Mouse (Mus musculus) lung, embryonic 14.5 days (tissue): Measurements from ENCODE around the gene Nfx1. TPM values are rescaled to one million over a fixed set of nuclear protein-coding genes. Genes with fewer than 3 reads are reported as not detected.

Experiments
- ATAC-seq: fragments of 200-750 bp; cut with Nextera tagmentation; 2 replicates; pipeline ENCODE4 v1.8.0; 2017; ENCODE audit warnings: mild to moderate bottlenecking, moderate TSS enrichment, moderate library complexity; ENCODE audit not compliant: insufficient read depth
- DNase-seq: peaks from one replicate; pipeline ENCODE4 v3.0.0-alpha.2; 2015
- H3K27ac ChIP-seq: fragments of 300-500 bp; sonication (generic); 2 replicates; pipeline ENCODE4 v1.5.1; 2014; ENCODE audit warnings: low read depth, mild to moderate bottlenecking, moderate library complexity
- H3K27me3 ChIP-seq: fragments of 300-500 bp; sonication (generic); 2 replicates; pipeline ENCODE4 v1.6.1; 2014; ENCODE audit warnings: low read length, control low read depth; ENCODE audit not compliant: insufficient read depth
- H3K36me3 ChIP-seq: fragments of 300-500 bp; sonication (generic); 2 replicates; pipeline ENCODE4 v1.6.1; 2014; ENCODE audit warnings: control low read depth; ENCODE audit not compliant: insufficient read depth
- H3K4me1 ChIP-seq: fragments of 300-500 bp; sonication (generic); 2 replicates; pipeline ENCODE4 v1.6.1; 2014; ENCODE audit warnings: antibody characterized with exemption, control low read depth; ENCODE audit not compliant: insufficient read depth
- H3K4me2 ChIP-seq: fragments of 300-500 bp; sonication (generic); 2 replicates; pipeline ENCODE4 v1.6.1; 2014; ENCODE audit warnings: mild to moderate bottlenecking
- H3K4me3 ChIP-seq: fragments of 300-500 bp; sonication (generic); 2 replicates; pipeline ENCODE4 v1.5.1; 2014; ENCODE audit warnings: low read depth, low read length
- H3K9ac ChIP-seq: fragments of 300-500 bp; sonication (generic); 2 replicates; pipeline ENCODE4 v1.6.1; 2014
- H3K9me3 ChIP-seq: fragments of 300-500 bp; sonication (generic); 2 replicates; pipeline ENCODE4 v1.6.1; 2016; ENCODE audit warnings: low read depth, low read length, control low read depth
- CTCF ChIP-seq: IDR thresholded peaks from 2 replicates; pipeline ENCODE4 v1.5.1; 2016; ENCODE audit warnings: antibody characterized with exemption, low read depth
- WGBS: fragments of 180-500 bp; shearing (Covaris S2); extraction: QIAGEN DNeasy Blood & Tissue Kit; methylation state at CpG from one replicate; pipeline ENCODE4 v1.1.7; 2014; 5-methylcytosine and 5-hydroxymethylcytosine counted together
- polyA plus RNA-seq: library from polyadenylated mRNA; unstranded; fragments of >200 nt; fragmentation: Nextera tagmentation; extraction: Ambion mirVana; gene quantifications from 2 replicates; pipeline ENCODE4 v1.2.1, GENCODE M21; 2014

Gene Nfx1
- polyA plus RNA-seq, 1 experiment from 2014 or later = 95.7 TPM

DNA sequence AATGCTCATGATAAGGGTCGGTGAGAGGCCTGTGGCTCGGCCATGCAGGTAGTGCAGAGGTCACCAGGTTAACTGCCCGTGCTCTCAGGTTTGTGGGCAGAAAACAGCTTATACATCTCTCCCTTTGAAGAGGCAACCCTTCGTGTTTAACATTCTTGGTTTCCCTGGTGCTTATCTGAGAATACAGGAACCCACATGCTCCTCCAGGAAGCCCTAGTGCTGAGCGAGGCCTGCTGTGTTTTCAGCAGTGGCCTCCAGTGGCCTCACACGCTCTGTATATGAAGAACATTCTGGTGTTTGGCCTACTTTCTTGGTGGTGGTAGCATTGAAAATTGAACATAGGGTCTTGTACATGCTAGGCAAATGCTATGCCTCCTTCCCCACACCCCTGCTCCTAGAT lies 14.8 kb upstream of the Nfx1 start:
- Histone ChIP-seq H3K4me1 (no peaks in the 10 kb centered on the region), H3K4me3 (no peak overlapping the region), H3K27me3 (no peaks in the 10 kb centered on the region), H3K4me2 (no peak overlapping the region), H3K27ac (no peak overlapping the region), H3K9me3 (no peaks in the 10 kb centered on the region), H3K9ac (no peak overlapping the region), H3K36me3 (peaks cover 88% of the 10 kb centered on the region)
- DNase-seq = no peak
- no peak for ATAC-seq
- WGBS = 70% methylated on average over 6 of the region's 6 CpGs
- TF ChIP-seq CTCF = no peak

DNA sequence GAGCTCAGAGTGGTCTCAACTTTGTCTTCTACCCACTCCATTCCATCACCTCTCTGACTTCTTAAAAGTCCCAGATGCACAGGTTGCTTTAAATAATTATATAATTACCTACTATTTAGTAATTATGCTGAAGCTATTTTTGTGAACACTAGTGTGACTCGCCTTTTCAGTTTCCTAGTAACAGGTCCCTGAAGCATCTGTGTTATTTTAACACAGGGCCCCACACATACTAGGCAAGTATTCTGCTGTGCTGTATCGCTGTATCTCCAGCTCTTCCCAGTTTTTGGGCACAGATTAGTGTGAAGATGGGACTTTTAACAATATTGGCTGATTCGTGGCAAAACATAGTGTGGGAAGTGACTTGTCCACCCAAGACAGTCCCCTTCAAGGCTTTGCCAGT lies 7.2 kb upstream of the Nfx1 start:
- H3K27me3 ChIP-seq = no peaks in the 10 kb centered on the region
- H3K9me3 ChIP-seq = no peaks in the 10 kb centered on the region
- no peak for TF ChIP-seq CTCF
- ATAC-seq = no peak
- H3K36me3 ChIP-seq = peaks cover 84% of the 10 kb centered on the region
- no peak overlapping the region for H3K9ac ChIP-seq
- no peak overlapping the region for H3K4me3 ChIP-seq
- no peak for DNase-seq
- H3K27ac ChIP-seq = no peak overlapping the region
- H3K4me2 ChIP-seq = no peak overlapping the region
- 85% methylated on average over 3 of the region's 3 CpGs for WGBS
- H3K4me1 ChIP-seq = no peaks in the 10 kb centered on the region

DNA sequence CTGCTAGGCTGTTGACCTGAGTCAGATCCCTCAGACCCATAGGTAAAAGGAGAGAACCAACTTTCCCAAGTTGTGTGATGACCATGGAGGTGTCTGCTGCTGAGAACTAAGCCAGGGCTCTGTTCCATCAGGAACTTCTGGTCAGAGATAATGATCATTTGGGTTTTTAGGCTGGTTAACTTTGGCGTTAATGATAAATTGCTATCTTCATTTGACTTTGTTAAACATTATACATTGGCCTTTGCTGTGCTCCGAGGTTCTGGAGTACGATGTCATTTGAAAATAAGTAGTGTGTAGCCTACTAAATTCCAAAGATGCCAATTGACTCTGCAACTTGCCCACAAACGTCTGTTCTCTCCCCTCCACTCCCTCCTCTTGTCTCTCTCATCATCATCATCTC lies 1.5 kb upstream of the Nfx1 start:
- Histone ChIP-seq H3K4me1 (0 out of 2 replicates have a peak, but pooled peaks cover 6% of the 10 kb centered on the region), H3K27me3 (no peaks in the 10 kb centered on the region), H3K4me3 (no peak overlapping the region), H3K4me2 (no peak overlapping the region), H3K9ac (no peak overlapping the region), H3K27ac (peak overlapping the region; percentile 96; the same call in 1 of the 2 replicates), H3K36me3 (peaks cover 39% of the 10 kb centered on the region), H3K9me3 (no peaks in the 10 kb centered on the region)
- DNase-seq (no peak), ATAC-seq (no peak)
- WGBS = 63% methylated on average over 4 of the region's 4 CpGs
- no peak for TF ChIP-seq CTCF

DNA sequence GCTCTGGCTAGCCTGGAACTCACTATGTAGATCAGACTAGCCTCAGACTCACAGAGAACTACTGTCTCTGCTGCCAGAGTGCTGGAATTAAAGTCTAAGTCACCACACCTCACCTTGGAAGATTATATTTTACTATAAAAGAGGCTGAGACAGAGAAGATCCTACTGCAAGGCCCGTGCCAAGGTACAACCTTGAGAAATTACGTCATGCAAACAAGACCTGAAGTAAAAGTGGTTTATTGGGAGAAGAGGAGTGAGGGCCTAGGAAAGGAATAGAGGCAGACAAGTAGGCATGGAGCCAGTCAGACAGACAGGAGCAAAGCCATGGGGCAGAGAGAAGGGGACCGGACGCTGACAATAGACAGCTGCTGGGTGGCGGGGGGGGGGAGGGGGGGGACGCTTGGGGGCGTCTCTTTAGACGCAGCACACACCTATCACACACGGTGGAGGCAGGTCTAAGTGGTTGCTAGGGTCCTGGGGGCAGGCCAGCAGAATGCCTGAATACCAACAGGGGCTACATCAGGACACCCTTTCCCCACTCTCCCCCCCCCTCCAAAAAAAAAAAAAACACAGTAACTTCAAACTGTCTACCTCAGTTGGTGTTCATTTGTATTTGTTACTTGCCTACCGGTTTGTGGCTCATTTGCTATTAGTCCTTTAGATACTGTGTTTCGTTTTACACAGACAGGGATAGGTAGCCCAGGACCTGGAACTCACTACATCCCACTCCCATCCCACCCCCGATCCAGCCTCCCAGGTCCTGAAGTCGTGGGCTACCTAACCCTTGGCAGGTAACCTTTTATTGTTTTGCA lies 720 bp upstream of the Nfx1 start:
- Histone ChIP-seq H3K4me3 (peak overlapping the region; percentile 95), H3K36me3 (peaks cover 34% of the 10 kb centered on the region), H3K27ac (peak overlapping the region; percentile 96), H3K9ac (peak overlapping the region; percentile 76), H3K4me1 (0 out of 2 replicates have a peak, but pooled peaks cover 6% of the 10 kb centered on the region), H3K9me3 (no peaks in the 10 kb centered on the region), H3K4me2 (peak overlapping the region; percentile 77), H3K27me3 (no peaks in the 10 kb centered on the region)
- no peak for TF ChIP-seq CTCF
- DNase-seq (peak; percentile 17), ATAC-seq (peak; percentile 36)
- WGBS = 13% methylated on average over 10 of the region's 13 CpGs

DNA sequence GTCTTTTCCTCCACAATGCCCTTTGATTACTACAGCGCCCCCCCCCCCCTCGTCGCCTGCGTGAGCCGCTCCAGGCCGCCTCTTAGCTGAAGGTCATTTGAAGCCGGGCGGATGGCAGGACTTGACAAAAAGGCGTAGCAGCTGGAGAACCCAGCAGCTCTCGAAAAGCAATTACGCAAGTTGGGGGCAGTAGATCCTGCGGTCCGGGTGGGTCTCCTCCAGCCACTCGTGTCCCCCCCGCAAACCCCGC lies 189 bp upstream of the Nfx1 start:
- under 1% methylated on average over 16 of the region's 16 CpGs for WGBS
- Histone ChIP-seq H3K27me3 (no peaks in the 10 kb centered on the region), H3K27ac (peak overlapping the region; percentile 96), H3K4me2 (peak overlapping the region; percentile 77), H3K4me3 (peak overlapping the region; percentile 95), H3K9ac (peak overlapping the region; percentile 76), H3K36me3 (peaks cover 30% of the 10 kb centered on the region), H3K9me3 (no peaks in the 10 kb centered on the region), H3K4me1 (0 out of 2 replicates have a peak, but pooled peaks cover 6% of the 10 kb centered on the region)
- no peak; the same call in 1 of the 2 replicates for ATAC-seq
- no peak for DNase-seq
- TF ChIP-seq CTCF = no peak

GRCm38 (mm10) chr4:40971744-40972143 lies 1.0 kb downstream of the Nfx1 start:
- Histone ChIP-seq H3K4me3 (peak overlapping the region; percentile 95), H3K4me2 (peak overlapping the region; percentile 77), H3K36me3 (peaks cover 32% of the 10 kb centered on the region), H3K9ac (peak overlapping the region; percentile 76), H3K4me1 (0 out of 2 replicates have a peak, but pooled peaks cover 6% of the 10 kb centered on the region), H3K27me3 (no peaks in the 10 kb centered on the region), H3K27ac (peak overlapping the region; percentile 96), H3K9me3 (no peaks in the 10 kb centered on the region)
- WGBS = 25% methylated on average over 13 of the region's 13 CpGs
- ATAC-seq (no peak), DNase-seq (peak; percentile 75)
- TF ChIP-seq CTCF = peak; percentile 70

- WGBS = 90% methylated on average over 1 of the region's 1 CpGs
- Histone ChIP-seq H3K27ac (no peak overlapping the region), H3K9me3 (no peaks in the 10 kb centered on the region), H3K4me3 (no peak overlapping the region), H3K36me3 (peaks cover 45% of the 10 kb centered on the region), H3K4me1 (0 out of 2 replicates have a peak, but pooled peaks cover 6% of the 10 kb centered on the region), H3K27me3 (no peaks in the 10 kb centered on the region), H3K4me2 (no peak overlapping the region), H3K9ac (no peak overlapping the region)
- DNase-seq = no peak
- no peak for TF ChIP-seq CTCF
- ATAC-seq = no peak
Measured at GRCm38 (mm10) chr4:40974011-40974410, 3.3 kb downstream of the Nfx1 start.
